Mouse (Mus musculus) neural tube, embryonic 11.5 days (tissue): ENCODE results near the gene Hlcs. TPM values are rescaled to one million over a fixed set of nuclear protein-coding genes. Genes with fewer than 3 reads are reported as not detected.

Experiments
- ATAC-seq: fragments of 200-750 bp; cut with Nextera tagmentation; 2 replicates; pipeline ENCODE4 v1.8.0; 2017; ENCODE audit warnings: moderate number of reproducible peaks, mild to moderate bottlenecking, moderate TSS enrichment, moderate library complexity; ENCODE audit not compliant: insufficient read depth, low FRiP score, low TSS enrichment
- DNase-seq: peaks from one replicate; pipeline ENCODE4 v3.0.0-alpha.2; 2015; ENCODE audit warnings: low spot score
- H3K27ac ChIP-seq: fragments of 300-500 bp; sonication (generic); 2 replicates; pipeline ENCODE4 v1.5.1; 2014; ENCODE audit warnings: low read depth, mild to moderate bottlenecking, low read length
- H3K27me3 ChIP-seq: fragments of 300-500 bp; sonication (generic); 2 replicates; pipeline ENCODE4 v1.6.1; 2014; ENCODE audit warnings: mild to moderate bottlenecking, low read length, mixed read lengths; ENCODE audit not compliant: control insufficient read depth, insufficient read depth
- H3K36me3 ChIP-seq: fragments of 300-500 bp; sonication (generic); 2 replicates; pipeline ENCODE4 v1.6.1; 2014; ENCODE audit warnings: mild to moderate bottlenecking, low read length, moderate library complexity, mixed read lengths; ENCODE audit not compliant: control insufficient read depth, insufficient read depth
- H3K4me1 ChIP-seq: fragments of 300-500 bp; sonication (generic); 2 replicates; pipeline ENCODE4 v1.6.1; 2014; ENCODE audit warnings: low read length, mixed read lengths; ENCODE audit not compliant: control insufficient read depth, insufficient read depth
- H3K4me2 ChIP-seq: fragments of 300-500 bp; sonication (generic); 2 replicates; pipeline ENCODE4 v1.6.1; 2014; ENCODE audit warnings: low read depth, mild to moderate bottlenecking, moderate library complexity
- H3K4me3 ChIP-seq: fragments of 300-500 bp; sonication (generic); 2 replicates; pipeline ENCODE4 v1.5.1; 2014; ENCODE audit warnings: low read depth, low read length
- H3K9ac ChIP-seq: fragments of 300-500 bp; sonication (generic); 2 replicates; pipeline ENCODE4 v1.6.1; 2014; ENCODE audit warnings: mild to moderate bottlenecking, low read length
- H3K9me3 ChIP-seq: fragments of 300-500 bp; sonication (generic); 2 replicates; pipeline ENCODE4 v1.6.1; 2016; ENCODE audit warnings: low read length; ENCODE audit not compliant: control insufficient read depth
- WGBS: fragments of 180-500 bp; shearing (Covaris S2); extraction: QIAGEN DNeasy Blood & Tissue Kit; methylation state at CpG from one replicate; pipeline ENCODE4 v1.1.7; 2014; 5-methylcytosine and 5-hydroxymethylcytosine counted together
- microRNA-seq: library from miRNA; unstranded; fragments of <30 nt; microRNA quantifications from one replicate; pipeline ENCODE4, GENCODE M21; 2016
- polyA plus RNA-seq: library from polyadenylated mRNA; unstranded; fragments of >200 nt; fragmentation: Nextera tagmentation; extraction: Ambion mirVana; gene quantifications from 2 replicates; pipeline ENCODE4 v1.2.1, GENCODE M21; 2014

Gene Hlcs
- polyA plus RNA-seq, 1 experiment from 2014 or later = 9.4 TPM

GRCm38 (mm10) chr16:94082960-94083847, 230.2 kb downstream of the Hlcs start:
- Histone ChIP-seq H3K36me3 (no peaks in the 10 kb centered on the region), H3K27ac (no peak overlapping the region), H3K9ac (no peak overlapping the region), H3K4me2 (no peak overlapping the region), H3K27me3 (peaks cover 95% of the 10 kb centered on the region), H3K4me3 (no peak overlapping the region), H3K4me1 (peaks cover 12% of the 10 kb centered on the region), H3K9me3 (no peaks in the 10 kb centered on the region)
- DNase-seq (peak; percentile 47), ATAC-seq (no peak)
- WGBS = under 1% methylated on average over 46 of the region's 46 CpGs

- Histone ChIP-seq H3K4me1 (peaks cover 12% of the 10 kb centered on the region), H3K4me3 (no peak overlapping the region), H3K36me3 (no peaks in the 10 kb centered on the region), H3K4me2 (no peak overlapping the region), H3K27me3 (peaks cover 95% of the 10 kb centered on the region), H3K27ac (no peak overlapping the region), H3K9ac (no peak overlapping the region), H3K9me3 (no peaks in the 10 kb centered on the region)
- ATAC-seq (no peak), DNase-seq (peak; percentile 23)
- 6% methylated on average over 8 of the region's 8 CpGs for whole genome bisulfite sequencing
Measured at GRCm38 (mm10) chr16:94081996-94082708, 231.2 kb downstream of the Hlcs start.

- Histone ChIP-seq H3K9ac (no peak overlapping the region), H3K36me3 (no peaks in the 10 kb centered on the region), H3K27ac (no peak overlapping the region), H3K9me3 (no peaks in the 10 kb centered on the region), H3K4me2 (no peak overlapping the region), H3K4me3 (no peak overlapping the region), H3K27me3 (peaks cover 94% of the 10 kb centered on the region), H3K4me1 (peaks cover 12% of the 10 kb centered on the region)
- ATAC-seq (no peak), DNase-seq (peak; percentile 17)
- 10% methylated on average over 5 of the region's 5 CpGs for WGBS
Measured at GRCm38 (mm10) chr16:94081596-94081995, 231.8 kb downstream of the Hlcs start.

- H3K9me3 ChIP-seq = no peaks in the 10 kb centered on the region
- no peak overlapping the region for H3K4me2 ChIP-seq
- H3K27me3 ChIP-seq = peaks cover 97% of the 10 kb centered on the region
- DNase-seq (peak; percentile 17), ATAC-seq (no peak)
- H3K9ac ChIP-seq = no peak overlapping the region
- 3% methylated on average over 13 of the region's 13 CpGs for WGBS
- H3K36me3 ChIP-seq = no peaks in the 10 kb centered on the region
- H3K4me3 ChIP-seq = no peak overlapping the region
- H3K4me1 ChIP-seq = peaks cover 3% of the 10 kb centered on the region
- no peak overlapping the region for H3K27ac ChIP-seq
Measured at GRCm38 (mm10) chr16:94079856-94080555, 233.4 kb downstream of the Hlcs start.

GRCm38 (mm10) chr16:94079075-94079855, 234.1 kb downstream of the Hlcs start:
- Histone ChIP-seq H3K36me3 (no peaks in the 10 kb centered on the region), H3K4me3 (no peak overlapping the region), H3K4me1 (no peaks in the 10 kb centered on the region), H3K9me3 (no peaks in the 10 kb centered on the region; the same call in 1 of the 2 replicates), H3K4me2 (no peak overlapping the region), H3K27me3 (peaks cover 91% of the 10 kb centered on the region), H3K27ac (no peak overlapping the region), H3K9ac (no peak overlapping the region)
- no peak for DNase-seq
- no peak for ATAC-seq
- under 1% methylated on average over 46 of the region's 47 CpGs for WGBS

Small RNAs within 50 kb of the gene (microRNA-seq; reads per million reads assigned to microRNA genes)
- not detected for gene Gm23062

Other genes starting within 250 kb of the Hlcs start
- 0.16 and 0.35 TPM in 2 replicates for gene Sim2, start 228.6 kb downstream of the Hlcs start, polyA plus RNA-seq
- gene Ripply3, start 14.8 kb upstream of the Hlcs start, polyA plus RNA-seq = 5.2 and 5.9 TPM in 2 replicates
- 454 and 471 TPM in 2 replicates for gene Ttc3, start 57.0 kb upstream of the Hlcs start, polyA plus RNA-seq
- 73.6 and 74.6 TPM in 2 replicates for gene Pigp, start 58.3 kb upstream of the Hlcs start, polyA plus RNA-seq
- gene Vps26c, start 213.3 kb upstream of the Hlcs start, polyA plus RNA-seq = 57.7 and 60.8 TPM in 2 replicates